Mouse (Mus musculus): ENCODE data around the gene Ndel1.

DNA sequence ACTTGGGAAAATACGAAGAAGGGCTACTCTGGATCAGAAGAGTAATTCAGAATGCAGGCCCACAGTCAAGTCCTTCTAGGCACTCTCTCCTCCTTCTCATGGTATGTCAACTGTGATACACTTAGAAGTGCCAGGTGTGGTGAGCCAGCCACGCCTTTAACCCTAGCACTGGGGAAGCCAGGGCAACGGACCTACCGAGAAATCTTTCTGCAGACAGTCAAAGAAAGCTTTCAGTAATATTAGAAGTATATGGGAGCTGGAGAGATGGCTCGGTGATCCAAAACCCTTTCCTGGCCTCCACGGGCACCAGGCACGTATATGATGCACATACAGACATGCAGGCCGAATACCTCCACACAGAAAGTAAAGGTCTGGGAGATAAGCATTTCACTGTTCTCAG, 53.2 kb downstream of the Ndel1 start:
- TF ChIP-seq CTCF (IDR thresholded peaks at IDR 0.05; ENCODE audit: low read depth) (no peak), EP300 (IDR thresholded peaks at IDR 0.05; ENCODE audit: low read depth) (no peak)
